Mouse (Mus musculus): ENCODE measurements at regions not wholly inside any gene's neighbourhood (a gene's known extent, or its start where the extent isn't known, plus 50 kb on each side); places are given as distances from the start of the nearest gene placed in this dataset.

DNA sequence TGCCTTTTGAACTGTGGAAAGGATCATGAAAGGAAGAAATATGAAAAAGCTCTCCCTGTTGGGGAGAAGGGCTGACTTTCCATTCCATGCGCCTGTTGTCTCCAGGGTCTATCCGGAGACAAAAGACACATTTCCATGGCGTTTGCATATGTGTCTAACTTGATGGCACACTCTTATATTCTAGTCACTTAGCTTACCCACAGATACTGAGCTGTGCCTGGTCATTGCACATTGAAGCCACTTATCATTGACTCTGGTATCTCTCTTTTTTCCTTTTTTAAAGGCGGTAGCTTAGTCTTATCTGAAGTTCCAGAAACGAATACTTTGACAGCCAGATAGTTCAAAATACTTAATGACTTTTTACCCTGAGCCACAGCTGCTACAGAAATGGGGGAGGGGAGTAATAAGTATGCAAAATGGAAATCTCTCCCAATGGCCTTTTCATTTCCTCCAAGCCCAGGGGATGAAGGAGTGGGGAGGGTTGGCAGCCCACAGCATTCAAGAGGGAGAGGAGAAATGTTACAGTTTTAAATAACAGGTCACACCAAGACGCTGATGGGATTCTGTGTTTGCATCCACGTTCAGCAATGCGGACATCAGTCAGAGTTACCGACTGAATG lies 137.9 kb upstream of the Slc35f3 start:
- DNase-seq (ENCODE audit: low spot score): no peak

- DNase-seq (ENCODE audit: low spot score): no peak
Measured at GRCm38 (mm10) chr8:126162748-126163371, 135.5 kb upstream of the Slc35f3 start.

GRCm38 (mm10) chr8:126163954-126164353 lies 134.4 kb upstream of the Slc35f3 start:
- DNase-seq (ENCODE audit: low spot score): no peak

GRCm38 (mm10) chr8:126165486-126166095 lies 132.8 kb upstream of the Slc35f3 start:
- DNase-seq (ENCODE audit: low spot score): no peak

- no peak for DNase-seq (ENCODE audit: low spot score)
Measured at GRCm38 (mm10) chr8:126166394-126166793, 132.0 kb upstream of the Slc35f3 start.

DNA sequence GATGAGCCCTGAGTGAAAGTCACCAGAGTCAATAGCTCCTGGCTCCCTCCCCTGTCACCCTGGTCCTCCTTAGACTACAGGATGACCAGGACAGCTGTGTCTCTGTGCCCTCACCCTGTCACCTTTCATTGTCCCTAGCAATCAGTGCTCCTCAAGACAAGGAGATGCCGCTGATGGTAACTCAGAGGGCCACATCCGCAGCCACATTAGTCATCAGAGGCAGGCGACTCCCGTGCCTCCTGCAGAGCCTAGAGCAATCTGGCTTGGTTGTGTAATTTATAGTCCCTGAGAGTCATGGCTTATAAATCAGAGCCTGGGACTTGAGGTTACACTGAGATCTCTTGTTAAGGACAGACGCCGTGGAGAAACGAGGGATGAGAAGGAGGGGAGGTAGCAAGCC lies 123.9 kb upstream of the Slc35f3 start:
- DNase-seq (ENCODE audit: low spot score): no peak

GRCm38 (mm10) chr8:126176305-126176704 lies 122.1 kb upstream of the Slc35f3 start:
- peak; percentile 1 for DNase-seq (ENCODE audit: low spot score)

GRCm38 (mm10) chr8:126177855-126178254 lies 120.5 kb upstream of the Slc35f3 start:
- DNase-seq (ENCODE audit: low spot score): no peak

GRCm38 (mm10) chr8:126188741-126189285 lies 109.5 kb upstream of the Slc35f3 start:
- no peak for DNase-seq (ENCODE audit: low spot score)

- DNase-seq (ENCODE audit: low spot score): no peak
Measured at GRCm38 (mm10) chr8:126195616-126196015, 102.7 kb upstream of the Slc35f3 start.

- DNase-seq (ENCODE audit: low spot score): no peak
Measured at GRCm38 (mm10) chr8:126210561-126210960, 87.8 kb upstream of the Slc35f3 start.

DNA sequence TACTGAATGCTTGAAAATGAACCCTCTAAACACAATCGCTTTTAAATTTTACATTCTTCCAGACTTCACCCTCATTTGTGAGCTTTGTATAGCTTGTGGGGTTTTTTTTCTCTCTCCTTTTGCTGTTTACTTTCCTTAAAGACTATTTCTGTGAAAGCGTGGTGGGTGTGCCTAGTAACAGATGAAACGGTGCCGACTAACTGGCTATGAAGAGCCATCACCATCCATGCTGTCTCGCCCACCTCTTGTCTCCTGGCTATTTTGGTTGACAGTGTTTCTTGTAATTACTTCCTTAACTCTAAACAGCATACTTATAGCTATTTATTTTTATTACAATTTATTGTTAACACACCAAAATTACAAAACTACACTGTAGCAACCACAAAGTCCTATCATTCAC lies 85.6 kb upstream of the Slc35f3 start:
- no peak for DNase-seq (ENCODE audit: low spot score)

GRCm38 (mm10) chr8:126214571-126214970 lies 83.8 kb upstream of the Slc35f3 start:
- DNase-seq (ENCODE audit: low spot score): no peak

- DNase-seq (ENCODE audit: low spot score): no peak
Measured at GRCm38 (mm10) chr8:126216391-126216790, 82.0 kb upstream of the Slc35f3 start.

DNA sequence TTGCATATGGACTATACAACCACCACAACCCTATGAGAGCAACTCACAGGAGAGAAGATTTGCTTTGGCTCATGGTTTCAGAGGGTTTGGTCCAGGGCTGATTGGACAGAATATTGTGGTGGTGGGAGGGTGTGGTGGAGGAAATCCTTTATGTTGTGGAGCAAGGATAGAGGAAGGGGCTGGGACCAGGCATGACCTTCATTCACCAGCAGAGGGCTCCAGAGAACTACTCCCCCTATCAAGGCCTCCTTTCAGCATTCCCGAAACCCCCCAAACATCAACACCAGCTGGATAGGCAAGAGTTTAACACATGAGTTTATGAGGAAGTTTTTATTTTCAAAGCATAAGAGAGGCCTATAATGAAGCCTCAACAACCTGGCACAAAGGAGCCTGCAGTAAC lies 76.7 kb upstream of the Slc35f3 start:
- no peak for DNase-seq (ENCODE audit: low spot score)

- no peak for DNase-seq (ENCODE audit: low spot score)
Measured at GRCm38 (mm10) chr8:126231801-126232200, 66.6 kb upstream of the Slc35f3 start.

DNA sequence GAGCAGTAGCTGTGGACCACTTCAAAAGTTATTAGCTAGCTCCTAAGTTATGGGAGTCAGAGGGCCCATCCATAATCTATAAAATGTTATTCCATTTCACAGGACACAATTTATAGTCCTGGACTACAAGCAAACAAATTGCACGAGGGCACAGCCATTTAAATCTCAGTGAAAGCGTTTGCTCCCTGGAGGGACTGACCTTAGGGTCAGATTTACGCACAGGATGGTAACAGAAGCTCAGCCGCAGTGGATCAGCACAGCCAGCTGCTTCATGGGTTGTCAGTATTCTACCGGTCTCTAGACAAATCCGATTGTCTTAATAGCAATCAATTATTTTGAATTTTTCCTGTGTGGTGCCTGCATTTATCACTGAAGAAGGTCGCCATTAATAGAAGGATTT lies 65.8 kb upstream of the Slc35f3 start:
- no peak for DNase-seq (ENCODE audit: low spot score)

DNA sequence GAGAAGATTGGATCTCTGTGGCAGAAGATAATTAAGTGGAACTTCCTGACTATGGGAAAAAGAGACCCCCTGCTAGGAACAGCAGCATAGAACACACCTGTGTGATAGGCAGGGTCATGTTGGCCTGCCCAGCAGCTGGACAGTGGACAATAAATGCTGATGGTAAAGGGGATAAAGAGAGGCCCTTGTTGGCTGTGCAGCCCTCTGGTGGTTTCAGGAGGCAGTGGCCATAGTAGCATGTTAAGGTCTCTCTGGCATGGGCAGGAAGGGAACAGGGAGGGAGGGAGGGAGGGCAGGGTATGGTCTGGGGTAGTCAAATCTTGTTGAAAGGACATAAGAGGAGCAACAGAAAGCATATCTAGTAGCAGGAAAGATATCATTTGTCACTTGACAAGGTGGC lies 58.7 kb upstream of the Slc35f3 start:
- no peak for DNase-seq (ENCODE audit: low spot score)

GRCm38 (mm10) chr8:126244321-126244720 lies 54.0 kb upstream of the Slc35f3 start:
- no peak for DNase-seq (ENCODE audit: low spot score)
